Mouse (Mus musculus): ENCODE data around the gene Gm5930.
"Not testable (repeated sequence)": the region's sequence is repeated elsewhere in the genome, so short reads cannot be mapped to it uniquely, and the experiment has no call there.

The Gm5930 gene

DNA sequence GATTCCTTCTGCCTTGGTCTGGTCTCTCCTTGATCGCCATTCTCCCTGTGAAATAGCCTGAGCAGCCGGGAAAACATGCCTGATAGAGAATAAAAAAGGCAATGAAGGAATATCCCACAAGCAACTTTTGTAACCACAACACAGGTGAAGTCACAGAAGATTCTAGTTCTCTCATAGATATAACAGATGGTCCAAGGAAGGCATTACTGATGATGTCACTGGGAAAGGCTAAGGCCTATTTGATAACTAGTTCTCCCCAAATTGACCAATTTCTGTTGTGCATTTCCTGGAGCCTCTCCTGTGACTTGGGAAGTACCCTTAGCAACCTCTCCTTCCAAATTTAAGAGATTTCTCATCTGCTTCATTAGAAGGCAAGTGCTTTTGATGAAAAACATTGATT, at the start of gene Gm5930:
Gm5930 (minus strand) TSS at position 101 of the 400 bp plus-strand sequence.
- not testable (repeated sequence) for DNase-seq

DNA sequence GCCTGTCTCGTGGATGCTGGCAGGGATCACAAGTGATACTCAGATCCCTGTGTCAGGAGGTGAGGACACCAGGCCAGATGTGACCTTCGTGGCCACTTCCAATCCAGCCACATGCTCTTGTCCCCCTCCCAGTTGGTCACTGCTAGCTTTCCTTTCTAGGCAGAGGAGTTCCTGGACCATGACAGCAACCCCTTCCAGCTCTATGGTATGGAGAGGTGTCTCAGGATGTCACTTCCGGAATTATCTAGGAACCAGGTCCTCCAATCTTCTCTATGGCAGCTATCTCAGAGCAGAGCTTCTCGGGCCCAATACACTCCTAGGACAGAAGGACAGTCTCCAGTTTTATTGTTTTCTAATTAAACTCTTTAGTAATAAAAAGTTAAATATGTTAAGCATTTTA, 45.8 kb upstream of the Gm5930 start:
- DNase-seq = not testable (repeated sequence)

DNA sequence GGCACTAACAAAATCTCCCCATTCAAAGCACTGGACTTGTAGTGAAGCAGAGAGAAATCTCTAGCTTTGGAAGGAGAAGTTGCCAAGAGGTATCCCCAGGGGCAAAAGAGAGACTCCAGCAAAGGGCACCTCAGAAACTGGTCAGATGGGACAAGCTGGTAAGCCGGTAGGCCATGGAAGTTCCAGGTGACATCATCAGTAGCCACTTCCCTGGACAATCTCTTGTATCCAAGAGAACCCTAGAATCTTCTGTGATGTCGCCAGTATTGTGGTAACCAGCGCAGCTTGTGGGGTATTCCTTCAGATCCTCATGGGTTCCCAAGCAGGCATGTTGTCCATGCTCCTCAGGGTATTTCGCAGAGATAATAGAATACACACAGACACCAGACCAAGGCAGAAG, 26.7 kb upstream of the Gm5930 start, which contains the start of gene Gm8229:
Gm8229 (plus strand) TSS at position 301 of the 400 bp plus-strand sequence.
- DNase-seq = not testable (repeated sequence)

DNA sequence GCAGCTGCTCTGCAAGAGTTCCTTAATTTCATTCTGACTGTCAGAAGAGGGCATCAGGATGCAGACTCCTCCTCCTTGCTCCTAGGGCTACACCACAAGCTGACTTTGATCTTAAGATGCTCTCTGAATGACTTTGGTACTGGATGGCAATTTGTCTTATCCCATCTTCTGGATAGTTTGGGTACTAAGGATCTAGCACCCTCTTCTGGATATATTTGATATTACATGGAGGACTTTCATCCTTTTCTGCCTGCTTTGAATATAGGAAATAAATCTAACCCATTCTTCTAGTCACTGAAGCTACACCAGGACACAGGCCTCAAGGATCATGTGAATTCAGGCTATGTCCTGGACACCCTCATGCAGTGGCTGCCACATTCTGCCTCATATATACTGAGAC, 23.9 kb upstream of the Gm5930 start:
- not testable (repeated sequence) for DNase-seq

DNA sequence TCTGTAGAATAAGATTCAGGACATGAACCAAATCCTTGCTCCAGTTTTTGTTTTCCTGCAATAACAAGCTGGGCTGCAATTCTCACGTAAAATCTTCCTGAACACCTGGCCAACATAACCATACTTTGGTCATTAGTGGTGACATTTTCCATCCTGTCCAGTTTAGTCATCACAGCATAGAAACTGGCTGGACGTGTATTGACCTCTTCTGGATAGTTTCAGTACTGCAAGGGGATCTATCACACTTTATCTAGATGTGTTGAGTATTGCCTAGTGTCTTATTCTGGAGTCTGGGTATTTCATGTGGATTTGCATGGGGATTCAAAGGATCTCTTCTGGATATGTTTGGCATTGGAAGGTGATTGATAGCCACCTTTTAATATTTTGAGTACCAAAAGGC, 23.0 kb upstream of the Gm5930 start:
- DNase-seq = not testable (repeated sequence)

DNA sequence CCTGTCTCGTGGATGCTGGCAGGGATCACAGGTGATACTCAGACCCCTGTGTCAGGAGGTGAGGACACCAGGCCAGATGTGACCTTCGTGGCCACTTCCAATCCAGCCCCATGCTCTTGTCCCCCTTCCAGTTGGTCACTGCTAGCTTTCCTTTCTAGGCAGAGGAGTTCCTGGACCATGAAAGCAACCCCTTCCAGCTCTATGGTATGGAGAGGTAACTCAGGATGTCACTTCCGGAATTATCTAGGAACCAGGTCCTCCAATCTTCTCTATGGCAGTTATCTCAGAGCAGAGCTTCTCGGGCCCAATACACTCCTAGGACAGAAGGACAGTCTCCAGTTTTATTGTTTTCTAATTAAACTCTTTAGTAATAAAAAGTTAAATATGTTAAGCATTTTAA, 26.3 kb downstream of the Gm5930 start:
- not testable (repeated sequence) for DNase-seq

DNA sequence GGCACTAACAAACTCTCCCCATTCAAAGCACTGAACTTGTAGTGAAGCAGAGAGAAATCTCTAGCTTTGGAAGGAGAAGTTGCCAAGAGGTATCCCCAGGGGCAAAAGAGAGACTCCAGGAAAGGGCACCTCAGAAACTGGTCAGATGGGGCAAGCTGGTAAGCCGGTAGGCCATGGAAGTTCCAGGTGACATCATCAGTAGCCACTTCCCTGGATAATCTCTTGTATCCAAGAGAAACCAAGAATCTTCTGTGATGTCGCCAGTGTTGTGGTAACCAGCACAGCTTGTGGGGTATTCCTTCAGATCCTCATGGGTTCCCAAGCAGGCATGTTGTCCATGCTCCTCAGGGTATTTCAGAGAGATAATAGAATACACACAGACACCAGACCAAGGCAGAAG, 53.1 kb downstream of the Gm5930 start, which contains the start of gene Gm8220:
Gm8220 (plus strand) TSS at position 301 of the 400 bp plus-strand sequence.
- DNase-seq = not testable (repeated sequence)
